Mouse (Mus musculus) kidney, adult 9 months (tissue): Measurements from ENCODE around the gene Ttll1.
"Not testable (repeated sequence)": the region's sequence is repeated elsewhere in the genome, so short reads cannot be mapped to it uniquely, and the experiment has no call there.

Experiments used
- DNase-seq: peaks from one replicate; pipeline ENCODE4 v3.0.0; 2022

Ttll1 gene

DNA sequence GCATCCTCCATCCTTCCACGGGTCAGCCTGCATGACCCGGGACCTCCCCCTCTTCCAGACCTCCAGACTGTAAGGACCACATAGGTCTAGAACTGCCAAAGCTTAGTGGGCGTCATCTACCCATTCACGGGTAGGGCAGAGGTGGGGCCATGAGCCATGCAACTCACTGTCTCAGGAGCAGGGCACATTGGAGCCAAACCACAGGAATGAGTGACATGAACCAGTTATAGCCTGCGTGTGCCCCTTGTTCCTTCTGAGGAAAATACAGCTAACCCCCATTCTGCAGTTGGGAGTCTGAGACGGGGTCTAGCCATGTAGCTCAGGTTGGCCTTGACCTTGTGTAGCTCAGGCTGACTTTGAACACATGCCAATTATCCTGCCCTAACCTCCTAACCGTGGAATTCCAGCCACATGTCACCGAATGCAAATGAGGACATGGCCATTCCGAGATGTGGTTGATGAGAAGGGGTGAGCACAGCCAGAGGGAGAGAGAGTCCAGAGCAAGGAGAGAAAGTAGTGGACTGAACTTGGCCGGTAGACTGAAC, 29.4 kb downstream of the Ttll1 start:
- DNase-seq, result no peak

DNA sequence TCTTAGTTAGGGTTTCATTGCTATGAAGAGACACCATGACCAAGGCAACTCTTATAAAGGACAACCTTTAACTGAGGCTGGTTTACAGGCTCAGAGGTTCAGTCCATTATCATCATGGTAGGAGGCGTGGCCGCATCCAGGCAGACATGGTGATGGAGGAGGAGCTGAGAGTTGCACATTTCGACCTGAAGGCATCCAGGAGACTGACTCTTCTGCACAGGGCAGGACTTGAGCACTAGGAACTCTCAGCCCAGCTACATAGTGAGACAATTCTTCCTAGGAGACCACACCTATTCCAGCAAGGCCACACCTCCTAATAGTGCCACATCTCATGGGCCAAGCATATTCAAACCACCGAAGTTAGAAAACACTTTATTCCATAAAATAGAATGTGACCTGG, 30.9 kb downstream of the Ttll1 start:
- DNase-seq, result no peak

DNA sequence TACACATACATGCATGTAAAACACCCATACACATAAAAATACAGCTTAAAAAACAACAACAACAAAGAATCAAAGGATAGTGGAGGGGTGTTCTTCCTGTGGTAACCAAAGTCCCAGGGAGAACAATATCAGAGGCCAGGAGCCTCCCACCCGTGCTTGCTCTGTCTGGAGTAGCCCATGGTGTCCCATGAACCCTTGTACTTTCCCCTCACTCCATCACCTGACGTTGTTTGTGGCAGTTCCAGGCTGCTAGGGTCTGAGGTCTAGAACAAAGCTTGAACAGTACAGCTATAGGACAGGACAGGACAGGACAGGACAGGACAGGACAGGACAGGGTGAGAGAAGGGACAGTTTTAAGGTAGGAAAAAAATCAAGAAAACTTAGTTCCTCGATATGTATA, 32.6 kb downstream of the Ttll1 start:
- DNase-seq, result peak; percentile 59

DNA sequence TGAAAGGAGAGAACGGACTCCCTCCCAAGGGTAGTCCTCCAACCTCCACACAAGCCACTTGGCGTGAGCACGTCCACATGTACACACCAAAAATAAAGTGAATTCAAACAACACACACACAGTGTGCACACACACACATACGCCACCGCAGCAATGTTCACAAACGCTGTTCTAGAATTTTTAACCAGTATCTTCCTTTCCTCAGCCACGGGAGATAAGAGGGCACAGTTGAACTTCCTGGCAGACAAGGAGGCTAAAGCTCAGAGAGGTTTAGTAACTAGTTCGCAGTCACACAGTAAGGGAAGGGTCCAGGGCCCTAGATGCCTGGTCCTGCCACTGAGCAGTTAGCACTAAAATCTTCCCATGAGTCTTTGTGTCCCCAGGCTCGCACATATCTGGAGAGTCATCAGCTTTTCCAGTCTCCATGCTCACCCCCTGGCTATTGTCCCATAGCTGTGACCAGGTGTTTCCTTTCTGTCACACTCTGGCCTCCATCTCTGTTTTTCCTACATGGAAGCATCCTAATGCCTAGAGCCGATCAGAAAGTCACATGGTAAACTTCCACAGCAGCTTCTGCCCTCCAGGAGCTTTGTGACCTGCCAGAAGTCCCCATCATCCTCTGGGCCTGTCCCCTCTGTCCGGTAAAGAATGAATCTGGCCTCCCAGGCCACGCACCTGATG, 34.0 kb downstream of the Ttll1 start:
- DNase-seq, result no peak

DNA sequence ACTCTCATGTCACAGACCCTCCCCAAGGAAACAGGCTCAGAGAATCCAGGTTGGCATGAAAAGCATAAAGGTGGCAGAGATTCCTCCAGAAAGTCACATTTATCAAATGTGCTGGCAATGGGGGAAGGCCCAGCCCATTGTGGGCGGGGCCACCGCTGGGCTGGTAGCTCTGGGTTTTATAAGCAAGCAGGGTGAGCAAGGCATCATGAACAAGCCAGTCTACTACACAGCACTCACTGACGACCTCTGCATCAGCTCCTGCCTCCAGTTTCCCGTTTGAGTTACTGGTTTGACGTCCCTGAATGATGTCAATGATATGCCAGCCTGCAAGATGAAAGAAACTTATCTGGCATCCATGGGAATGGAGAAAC, 36.2 kb downstream of the Ttll1 start:
- DNase-seq, result no peak

DNA sequence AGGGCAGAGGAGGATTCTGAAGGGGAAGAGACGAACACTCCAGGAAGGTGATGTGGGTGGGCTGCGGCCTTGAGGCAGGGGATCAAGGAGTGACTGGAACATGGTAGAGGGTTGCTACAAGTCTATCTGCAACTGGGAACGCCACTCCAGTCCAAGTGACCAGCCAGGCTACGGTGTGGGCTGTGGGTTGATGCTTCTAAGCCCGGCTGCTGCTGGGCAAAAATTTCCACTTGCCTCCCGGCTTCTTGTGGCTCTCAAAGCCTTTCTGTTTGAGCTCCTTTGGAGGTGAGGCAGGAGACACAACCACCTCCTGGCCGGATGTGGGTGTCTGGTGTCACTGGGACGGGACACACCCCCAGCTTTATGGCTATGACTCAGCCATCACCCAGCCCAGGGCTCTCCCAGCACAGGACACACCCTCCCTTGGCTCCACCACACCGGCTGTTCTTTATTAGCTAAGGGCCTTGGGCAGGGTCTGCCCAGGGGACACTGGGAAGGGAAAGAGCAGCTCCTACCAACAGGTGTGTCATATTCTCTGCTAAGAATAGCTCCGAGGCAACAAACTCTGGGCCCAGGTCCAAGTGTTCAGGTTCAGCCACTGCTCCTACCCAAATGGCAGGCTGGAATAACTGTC, 36.7 kb downstream of the Ttll1 start:
- DNase-seq, result peak; percentile 54

DNA sequence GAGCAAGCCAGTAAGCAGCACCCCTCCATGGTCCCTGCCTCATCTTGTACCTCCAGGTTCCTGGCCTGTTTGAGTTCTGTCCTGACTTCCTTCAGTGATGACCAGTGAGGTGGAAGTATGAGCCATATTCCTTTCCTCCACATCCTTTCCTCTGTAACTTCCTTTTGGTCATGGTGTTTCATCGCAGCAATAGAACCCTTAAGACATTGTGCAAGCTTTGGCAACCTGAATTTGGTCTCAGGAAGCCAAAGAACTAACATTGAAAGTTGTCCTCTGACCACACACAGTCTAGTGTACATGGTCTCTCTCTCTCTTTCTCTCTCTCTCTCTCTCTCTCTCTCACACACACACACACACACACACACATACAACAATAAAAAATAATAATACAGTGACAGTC, 37.4 kb downstream of the Ttll1 start:
- no peak for DNase-seq

DNA sequence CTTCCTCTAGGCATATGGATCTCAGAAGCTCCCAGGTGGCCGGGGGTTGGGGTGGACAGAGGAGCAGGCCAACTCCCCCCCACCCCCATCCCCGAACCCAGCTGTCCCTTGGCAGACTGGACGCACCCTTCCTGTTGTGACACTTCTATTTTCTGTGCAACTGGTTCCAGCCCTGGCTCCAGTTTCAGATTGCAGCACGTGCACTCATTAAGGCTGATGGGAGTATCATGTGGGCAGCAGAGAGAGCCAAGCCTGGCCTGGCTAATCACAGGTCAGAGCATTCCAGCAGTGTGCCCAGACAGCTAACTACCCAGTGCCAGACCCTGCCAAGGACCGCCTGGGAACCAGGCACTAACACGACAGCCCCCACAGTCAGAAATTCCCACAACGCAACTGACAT, 39.2 kb downstream of the Ttll1 start:
- DNase-seq, result peak; percentile 80

DNA sequence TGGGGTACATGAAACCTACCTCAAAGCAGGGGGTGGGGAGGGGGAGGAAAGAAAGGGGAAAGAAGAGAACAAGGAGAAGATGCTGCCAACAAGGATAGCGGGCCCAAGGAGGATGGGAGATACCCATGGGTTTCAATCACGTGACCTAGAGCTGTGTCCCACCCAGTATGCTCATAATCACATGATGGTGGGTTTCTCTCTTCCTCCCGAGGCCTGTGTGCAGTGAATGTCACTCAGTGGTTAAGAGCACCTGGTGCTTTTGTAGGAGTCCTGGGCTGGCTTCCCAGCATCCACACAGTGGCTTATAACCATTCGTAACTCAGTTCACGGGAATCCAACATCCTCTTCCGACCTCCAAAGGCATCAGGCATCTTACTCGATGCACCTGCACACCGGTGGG, 40.2 kb downstream of the Ttll1 start:
- no peak for DNase-seq

DNA sequence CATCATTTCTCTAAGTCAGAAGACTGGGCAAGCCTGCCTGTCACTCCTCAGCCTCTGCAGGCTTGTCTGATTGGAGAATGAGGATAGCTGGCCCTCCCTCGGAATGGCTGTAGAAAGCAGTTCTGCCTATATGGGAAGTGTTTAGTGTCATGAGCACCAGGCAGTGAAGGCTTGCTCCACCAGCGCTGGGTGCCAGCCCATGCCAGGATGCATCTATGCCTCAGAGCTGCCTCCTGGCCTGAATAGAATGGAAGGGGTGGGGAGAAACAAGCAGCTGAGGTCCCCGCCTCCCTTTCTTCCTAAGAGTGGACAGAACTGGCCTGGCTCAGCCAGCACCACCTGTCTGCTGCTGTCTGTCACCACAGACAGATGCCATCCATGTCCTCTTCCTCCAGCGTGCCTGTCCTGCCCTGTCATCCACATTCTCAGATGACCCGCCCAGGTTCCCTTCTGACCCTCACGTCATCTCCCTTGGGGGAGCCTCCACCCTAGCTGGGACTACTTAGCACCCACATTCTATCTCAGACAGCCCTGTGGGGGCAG, 41.3 kb downstream of the Ttll1 start:
- no peak for DNase-seq

DNA sequence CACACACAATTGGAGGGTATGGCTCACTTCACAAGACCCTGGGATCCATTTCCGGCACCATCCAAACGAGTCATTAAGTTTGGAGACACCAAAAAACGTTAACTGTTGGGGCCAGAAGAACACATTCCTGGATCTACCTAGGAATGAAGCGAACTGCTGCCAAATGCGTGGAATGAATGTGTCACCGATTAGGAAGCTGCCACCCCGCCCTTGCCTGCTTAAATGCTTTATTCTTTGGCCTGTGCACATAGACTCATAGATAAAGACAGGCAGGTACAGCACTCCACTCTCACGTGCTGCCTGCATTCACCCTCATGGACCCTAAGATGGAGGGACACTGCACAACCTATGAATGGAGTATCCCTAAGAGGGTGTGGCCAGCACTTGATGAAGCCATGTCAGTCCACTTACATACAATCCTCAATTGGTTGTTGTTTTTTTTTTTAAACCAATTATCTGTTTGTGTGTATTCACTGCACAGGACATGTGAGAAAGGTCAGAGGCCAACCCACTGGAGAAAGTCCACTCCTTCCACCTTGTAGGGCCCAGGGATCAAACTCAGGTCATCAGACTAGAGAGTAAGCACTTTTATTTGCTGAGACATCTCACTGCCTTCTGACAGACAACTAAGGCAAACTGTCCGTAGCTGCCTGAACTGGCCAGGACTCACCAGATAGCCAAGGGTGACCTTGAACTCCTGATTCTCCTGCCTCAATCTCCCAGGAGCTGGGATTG, 43.3 kb downstream of the Ttll1 start:
- peak; percentile 75 for DNase-seq

DNA sequence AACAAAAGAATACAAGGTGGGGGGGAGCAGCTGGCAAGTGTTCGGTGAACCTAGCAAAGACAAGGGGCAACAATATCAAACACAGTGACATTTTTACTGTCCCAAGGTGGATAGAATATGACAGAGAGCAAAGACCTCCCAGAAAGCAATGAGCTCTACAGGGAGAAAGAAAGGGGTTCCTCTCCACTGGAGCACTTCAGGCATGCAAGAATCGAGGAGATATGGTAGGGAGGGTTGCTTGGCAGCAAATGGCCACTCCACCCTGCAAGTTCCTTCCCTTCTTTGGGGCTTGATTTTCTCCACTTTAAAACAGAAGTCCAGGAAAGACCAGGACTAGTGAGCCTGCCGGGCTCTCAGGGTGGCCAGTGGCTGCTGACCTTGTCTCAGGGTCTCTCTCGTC, 44.4 kb downstream of the Ttll1 start:
- DNase-seq, result no peak

DNA sequence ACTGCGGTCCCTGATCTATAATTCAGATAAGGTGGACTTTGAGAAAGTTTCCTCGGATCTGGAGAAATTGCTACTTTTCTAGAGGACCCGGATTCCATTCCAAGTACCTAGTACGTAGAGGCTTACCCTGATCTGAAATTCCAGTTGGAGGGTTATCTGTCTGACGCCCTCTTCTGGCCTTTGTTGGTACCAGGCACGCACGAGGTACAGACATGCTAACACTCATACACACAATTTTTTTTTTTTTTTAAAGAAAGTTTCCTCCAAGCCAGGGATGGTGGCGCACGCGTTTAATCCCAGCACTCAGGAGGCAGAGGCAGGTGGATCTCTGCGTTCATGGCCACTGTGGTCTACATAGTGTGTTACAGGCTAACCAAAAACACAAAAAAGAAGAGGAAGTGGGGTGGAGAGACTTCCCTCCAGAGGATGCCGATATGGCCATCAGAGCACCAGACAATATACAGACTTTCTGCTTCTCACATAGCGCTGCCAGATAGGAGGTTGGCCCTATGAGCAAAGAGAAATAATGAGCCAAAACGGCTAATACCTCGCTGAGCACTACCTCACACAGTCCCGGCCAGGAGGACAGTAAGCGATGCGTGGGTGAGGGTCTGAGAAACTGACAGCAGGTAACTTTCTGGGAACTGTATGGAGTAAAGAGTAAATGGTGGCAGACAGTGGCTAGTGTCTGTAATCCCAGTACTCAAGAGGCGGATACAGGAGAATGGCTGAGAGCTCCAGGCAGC, 45.6 kb downstream of the Ttll1 start:
- DNase-seq, result no peak

DNA sequence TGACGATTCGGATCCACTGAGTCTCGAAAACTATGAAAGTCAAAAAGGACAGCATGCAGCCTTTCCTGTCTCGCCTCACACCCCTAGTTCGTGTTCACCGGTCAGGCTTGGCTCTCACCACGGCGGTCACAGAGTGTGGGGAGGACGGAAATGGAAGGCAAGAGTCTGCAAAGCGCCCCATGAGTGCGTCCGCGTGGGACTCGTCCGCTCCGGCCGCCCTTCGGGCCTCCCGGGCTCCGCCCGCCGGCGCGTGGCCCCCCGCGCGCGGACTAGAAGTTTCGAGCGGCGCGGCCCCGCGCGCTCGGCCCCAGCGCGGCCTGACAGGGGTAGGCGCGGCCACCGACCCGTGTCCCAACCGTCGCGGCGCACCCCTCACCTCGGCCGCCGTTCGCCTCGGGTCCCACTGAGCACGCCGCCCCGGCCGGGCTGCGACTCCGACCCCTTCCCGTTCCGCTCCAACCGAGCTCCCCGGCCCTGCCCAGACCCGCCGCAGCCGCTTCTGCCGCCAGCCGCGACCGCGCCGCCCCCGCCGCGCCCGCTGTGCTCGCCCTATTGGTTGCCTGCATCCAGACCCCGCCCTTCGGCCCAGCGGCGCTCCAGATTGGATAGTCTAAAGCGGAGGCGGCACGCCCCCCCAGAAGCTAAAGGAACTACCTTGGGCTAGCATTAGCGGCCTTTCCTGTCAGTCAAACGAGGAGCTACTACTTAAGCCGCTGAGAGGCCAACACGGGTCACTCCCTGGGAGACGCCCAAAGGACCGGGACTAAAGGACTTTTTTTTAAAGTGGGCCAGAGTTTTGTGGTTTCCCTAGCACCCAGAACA, 46.4 kb downstream of the Ttll1 start, which contains the start of gene Pacsin2:
Pacsin2 (minus strand) TSS at position 524 of the 822 bp plus-strand sequence.
- DNase-seq, result peak; percentile 100

DNA sequence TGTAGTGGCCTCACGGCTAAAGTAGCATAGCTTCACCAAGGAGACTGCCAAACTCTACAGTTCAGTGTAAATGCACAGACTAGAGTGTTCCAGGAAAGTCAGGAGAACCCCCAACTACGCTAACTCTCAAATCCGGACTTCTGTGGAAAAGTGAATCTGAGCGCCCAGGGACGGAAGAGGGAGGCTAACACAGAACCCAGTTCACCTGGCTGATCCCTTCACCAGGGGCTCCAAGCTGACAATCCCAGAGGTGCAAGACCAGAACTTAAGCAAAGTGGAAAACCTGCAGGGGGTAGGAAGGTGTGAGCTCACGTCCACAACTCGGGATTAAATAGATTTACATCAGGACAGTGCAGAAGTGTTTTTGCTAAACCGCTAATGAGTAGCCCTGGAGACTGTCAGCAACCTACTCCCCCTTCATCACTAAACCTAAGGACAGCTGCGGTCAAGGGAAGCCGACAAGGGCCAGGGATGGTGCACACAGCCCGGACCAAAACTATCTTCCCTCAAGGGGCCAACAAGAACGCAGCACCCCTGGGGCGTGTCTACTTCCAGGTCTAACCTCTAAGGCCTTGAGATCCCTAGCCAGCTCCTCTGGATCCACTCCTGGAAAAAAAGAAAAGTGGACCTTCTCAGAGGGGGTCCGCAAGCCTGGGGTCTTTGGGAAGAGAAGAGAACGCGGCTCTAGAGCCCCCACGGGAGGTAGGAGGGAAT, 47.2 kb downstream of the Ttll1 start:
- no peak for DNase-seq

DNA sequence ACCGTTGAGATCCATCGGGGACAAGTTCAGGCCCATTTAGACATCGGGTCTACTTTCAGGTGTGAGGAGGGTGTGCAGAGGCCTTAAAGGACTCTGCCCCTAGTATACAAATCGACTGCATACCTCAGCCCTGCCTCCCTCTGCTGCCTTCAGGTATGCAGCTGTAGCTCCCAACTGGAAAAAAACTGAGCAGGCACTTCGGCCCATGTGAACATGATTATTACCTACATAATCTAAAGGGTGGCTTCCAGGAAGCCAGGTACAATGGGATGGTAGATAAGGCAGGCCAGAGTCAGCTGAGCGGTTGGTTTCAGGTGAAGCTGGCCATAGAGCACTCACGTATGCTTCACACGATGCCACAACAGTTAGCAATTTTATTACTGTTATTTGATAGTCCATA, 48.3 kb downstream of the Ttll1 start:
- DNase-seq, result not testable (repeated sequence)

DNA sequence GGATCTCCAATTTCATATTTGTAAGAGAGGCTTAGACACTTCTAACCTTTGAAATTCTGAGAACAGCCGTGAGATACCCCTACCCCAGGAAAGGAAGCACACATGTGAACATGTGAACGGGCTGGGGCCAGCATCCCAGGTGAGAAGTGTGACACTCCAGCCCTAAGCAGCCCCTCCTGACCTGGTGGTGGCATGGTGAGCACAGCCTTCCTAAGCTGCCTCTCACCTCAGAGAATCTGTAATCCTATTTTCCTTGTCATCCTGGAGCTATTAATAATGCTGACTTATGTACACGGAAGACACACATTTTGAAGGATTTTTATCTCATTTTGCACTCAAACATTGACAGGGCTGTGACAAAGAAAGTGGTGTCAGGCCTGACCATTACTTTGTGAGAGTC, 49.8 kb downstream of the Ttll1 start:
- no peak for DNase-seq

DNA sequence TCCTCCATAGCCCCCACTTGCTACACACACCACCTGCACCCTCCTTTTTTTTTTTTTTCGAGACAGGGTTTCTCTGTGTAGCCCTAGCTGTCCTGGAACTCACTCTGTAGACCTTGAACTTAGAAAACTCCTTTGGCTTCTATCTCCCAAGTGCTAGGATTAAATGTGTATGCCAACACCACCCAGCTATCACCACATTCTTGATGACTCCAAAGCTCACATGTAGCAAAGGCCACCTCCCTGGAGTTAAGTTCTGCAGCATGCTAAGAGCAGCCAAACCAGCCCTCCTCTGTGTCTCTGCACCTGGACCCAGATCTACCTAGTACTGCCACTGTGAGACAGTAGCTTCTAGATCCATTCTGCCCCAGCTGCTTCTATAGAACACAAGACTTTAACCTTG, 53.2 kb downstream of the Ttll1 start:
- DNase-seq, result peak; percentile 72

DNA sequence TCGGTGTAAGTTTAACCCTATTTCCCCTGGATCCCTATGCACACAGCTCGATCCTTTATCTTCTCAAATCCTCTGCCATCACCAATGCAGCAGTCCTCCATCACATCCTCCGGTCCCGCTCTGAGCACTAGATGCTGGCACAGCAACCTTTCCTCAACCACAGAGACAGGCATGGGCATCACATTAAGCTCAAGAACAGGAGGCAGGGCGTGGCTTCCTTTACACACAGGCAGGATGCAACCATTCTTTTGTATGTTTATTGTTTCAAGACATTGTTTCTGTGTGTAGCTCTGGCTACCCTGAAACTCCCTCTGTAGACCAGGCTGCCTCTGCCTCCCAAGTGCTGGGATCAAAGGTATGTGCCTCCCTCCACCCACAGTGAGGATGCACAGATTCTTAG, 55.1 kb downstream of the Ttll1 start:
- no peak for DNase-seq

DNA sequence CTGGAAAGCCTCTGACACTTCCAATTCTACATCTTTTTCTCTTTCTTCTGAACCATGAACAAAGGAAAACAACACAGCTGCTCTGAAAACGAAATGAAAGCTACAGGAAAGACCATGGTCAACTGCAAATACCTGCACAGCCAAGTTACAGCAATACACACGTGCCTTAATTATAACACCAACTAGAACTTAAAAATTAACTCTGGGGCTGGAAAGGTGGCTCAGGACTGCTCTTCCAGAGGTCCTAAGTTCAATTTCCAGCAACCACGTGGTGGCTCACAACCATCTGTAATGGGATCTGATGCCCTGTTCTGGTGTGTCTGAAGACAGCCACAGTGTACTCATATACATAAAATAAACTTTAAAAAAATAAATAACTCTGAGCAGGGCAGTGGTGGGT, 55.7 kb downstream of the Ttll1 start:
- DNase-seq, result peak; percentile 88

DNA sequence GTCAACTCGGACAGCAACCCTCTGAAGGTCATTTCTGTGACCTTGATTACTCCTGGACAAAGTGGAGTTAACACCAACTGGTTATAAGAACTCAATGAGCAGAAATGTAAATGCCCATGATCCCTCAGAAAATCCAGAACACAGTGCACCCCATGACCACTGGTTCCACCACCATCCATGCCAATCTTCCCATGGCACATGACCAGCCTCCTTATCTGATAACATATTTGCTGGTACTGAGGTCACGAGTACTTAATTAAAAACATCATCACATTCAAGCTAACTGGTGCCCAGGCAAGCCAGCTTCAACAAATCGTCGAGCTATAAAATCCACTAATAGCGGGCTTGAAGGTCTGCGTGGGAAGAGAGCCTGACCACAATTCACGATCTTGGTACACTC, 56.3 kb downstream of the Ttll1 start:
- DNase-seq, result peak; percentile 62
